8 mouse cellular contexts compared by ENCODE assay signal in the genomic region with DNA sequence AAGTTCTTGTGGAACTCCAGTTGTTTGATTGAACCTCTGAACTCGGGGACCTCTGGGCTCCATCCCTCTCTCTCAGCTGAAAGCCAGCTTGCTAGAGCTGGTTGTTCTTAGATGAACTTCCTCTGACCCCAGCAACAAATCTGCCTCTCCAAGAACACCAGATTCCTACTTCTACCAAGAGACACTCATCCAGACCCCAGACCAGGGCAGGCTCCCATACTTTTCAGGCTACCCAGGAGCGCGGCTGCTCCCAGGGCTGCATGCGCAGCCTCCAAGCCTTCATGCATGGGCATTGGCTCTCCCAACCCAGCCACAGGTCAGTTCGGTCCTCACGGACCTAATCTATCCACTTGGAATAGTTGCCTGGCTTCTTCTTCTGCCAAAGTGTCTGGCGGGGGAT. TPM values are rescaled to one million over a fixed set of nuclear protein-coding genes. Genes with fewer than 3 reads are reported as not detected.
A peak's percentile ranks its signal among the peaks of the same experiment; 100 is the strongest.
DNase-seq lines count a peak whose midpoint lies in the region; ATAC-seq lines count a peak whose summit lies in the region.

A gene (plus strand): TSS at position 217 of the 400 bp plus-strand sequence.

- H3K4me2 ChIP-seq in limb, embryonic 11.5 days (ENCODE audit: low read depth, severe bottlenecking) = no peak within 1 kb of the TSS

- 48% methylated on average over 7 of the region's 7 CpGs for WGBS in heart, embryonic 10.5 days
- WGBS in limb, embryonic 11.5 days = 64% methylated on average over 7 of the region's 7 CpGs

- H3K4me3 ChIP-seq in heart, embryonic 10.5 days = no peak within 1 kb of the TSS
- H3K4me3 ChIP-seq in limb, embryonic 11.5 days (ENCODE audit: low read depth, low read length) = no peak within 1 kb of the TSS

- no peaks in the 10 kb centered on the region for H3K36me3 ChIP-seq in heart, embryonic 10.5 days
- no peaks in the 10 kb centered on the region for H3K36me3 ChIP-seq in limb, embryonic 11.5 days (ENCODE audit: control insufficient read depth, insufficient read depth, low read length)

- no peak for ATAC-seq in limb, embryonic 11.5 days (ENCODE audit: insufficient number of reproducible peaks, low FRiP score, low TSS enrichment, low read depth)

- no peak within 1 kb of the TSS for H3K9ac ChIP-seq in limb, embryonic 11.5 days (ENCODE audit: low read length)

- DNase-seq in heart, embryonic 10.5 days (ENCODE audit: low spot score) = no peak
- no peak for DNase-seq in heart, adult 9 months (ENCODE audit: low spot score in 2 of 2)
- DNase-seq in adrenal gland, postnatal 14 days = no peak
- DNase-seq in heart, postnatal 10 days = no peak
- DNase-seq in limb, embryonic 11.5 days (ENCODE audit: low spot score) = no peak
- no peak for DNase-seq in spleen, postnatal 4 days (ENCODE audit: low spot score in 2 of 2)
- DNase-seq in right cerebral cortex, postnatal 10 days (ENCODE audit: low spot score in 2 of 2) = no peak
- no peak for DNase-seq in embryo, embryonic 11 days

- intact Hi-C loops in heart, postnatal 10 days (cut with DNase I) = no loop called here

- peak within 1 kb of the TSS; percentile 66 for H3K27ac ChIP-seq in heart, embryonic 10.5 days
- 0 out of 2 replicates have a peak within 1 kb of the TSS, but pooled peaks have one; percentile 36 for H3K27ac ChIP-seq in limb, embryonic 11.5 days (replicated peaks; ENCODE audit: low read depth, low read length)

- H3K4me1 ChIP-seq in heart, embryonic 10.5 days = peaks cover 29% of the 10 kb centered on the region
- peaks cover 9% of the 10 kb centered on the region for H3K4me1 ChIP-seq in limb, embryonic 11.5 days (ENCODE audit: control insufficient read depth, insufficient read depth, low read length)

- H3K9me3 ChIP-seq in heart, embryonic 10.5 days = no peaks in the 10 kb centered on the region
- no peaks in the 10 kb centered on the region for H3K9me3 ChIP-seq in limb, embryonic 11.5 days (ENCODE audit: control insufficient read depth, low read length)

- no peaks in the 10 kb centered on the region for H3K27me3 ChIP-seq in heart, embryonic 10.5 days (ENCODE audit: insufficient read depth, poor library complexity, severe bottlenecking)
- no peaks in the 10 kb centered on the region for H3K27me3 ChIP-seq in limb, embryonic 11.5 days (ENCODE audit: control insufficient read depth, insufficient read depth, low read length)

RNA-seq across cellular contexts. Expression of the gene that starts here (rescaled TPM):
- polyA plus RNA-seq in heart, embryonic 10.5 days (2016; fragmentation: Nextera tagmentation; extraction: Ambion mirVana) = 3,213 and 4,348 TPM in 2 replicates
- 73.3 and 85.6 TPM in 2 replicates for total RNA-seq in adrenal gland, postnatal 14 days (2021)
- total RNA-seq in heart, postnatal 10 days (2021) = 100 to 1,000 TPM; 192 to 215 TPM
- 2,834 and 2,987 TPM in 2 replicates for polyA plus RNA-seq in limb, embryonic 11.5 days (2014; fragmentation: Nextera tagmentation; extraction: Ambion mirVana)
